Mouse (Mus musculus): ENCODE measurements around the gene Atrnl1.
A peak's percentile ranks its signal among the peaks of the same experiment; 100 is the strongest.
"Not testable (repeated sequence)": the region's sequence is repeated elsewhere in the genome, so short reads cannot be mapped to it uniquely, and the experiment has no call there.

Gene Atrnl1

DNA sequence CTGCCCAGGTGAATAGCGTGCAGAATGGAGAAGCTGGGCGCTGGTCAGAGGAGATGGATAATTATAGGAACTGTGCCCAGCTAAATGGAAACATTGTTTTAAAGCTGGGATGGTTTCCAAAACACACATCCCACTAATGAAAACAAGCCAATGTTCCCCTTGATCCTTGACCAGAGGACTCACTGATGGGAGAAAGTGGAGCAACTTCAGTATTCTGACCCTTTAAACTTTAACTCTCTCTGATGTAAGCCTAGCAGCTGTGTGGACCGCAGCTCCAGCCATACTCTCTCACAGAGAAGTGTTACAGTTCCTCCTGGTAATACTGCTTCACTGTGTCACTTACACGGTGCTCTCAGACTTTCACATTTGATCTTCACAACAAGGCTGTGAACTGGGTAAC, 432.7 kb downstream of the Atrnl1 start:
- no peak for DNase-seq (ENCODE audit: low spot score)

DNA sequence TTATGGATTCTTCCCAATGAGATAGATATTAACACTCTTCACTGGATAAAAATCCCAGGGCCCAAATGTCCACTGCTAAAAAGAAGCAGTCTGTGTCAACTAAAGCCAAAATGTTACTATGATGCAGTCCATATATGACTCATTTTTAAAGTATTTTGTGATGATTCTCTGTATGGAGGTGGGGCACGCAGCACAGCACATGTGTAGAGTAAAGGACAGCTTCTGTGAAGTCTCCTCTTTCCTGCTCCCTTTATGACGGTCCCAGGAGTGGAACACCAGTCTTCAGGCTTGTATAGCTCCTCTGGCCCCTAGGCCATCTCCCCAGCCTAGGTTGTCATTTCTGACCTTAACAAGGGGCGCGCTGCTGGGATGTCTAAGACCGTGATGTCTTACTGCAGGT, 434.0 kb downstream of the Atrnl1 start:
- no peak for DNase-seq (ENCODE audit: low spot score)

DNA sequence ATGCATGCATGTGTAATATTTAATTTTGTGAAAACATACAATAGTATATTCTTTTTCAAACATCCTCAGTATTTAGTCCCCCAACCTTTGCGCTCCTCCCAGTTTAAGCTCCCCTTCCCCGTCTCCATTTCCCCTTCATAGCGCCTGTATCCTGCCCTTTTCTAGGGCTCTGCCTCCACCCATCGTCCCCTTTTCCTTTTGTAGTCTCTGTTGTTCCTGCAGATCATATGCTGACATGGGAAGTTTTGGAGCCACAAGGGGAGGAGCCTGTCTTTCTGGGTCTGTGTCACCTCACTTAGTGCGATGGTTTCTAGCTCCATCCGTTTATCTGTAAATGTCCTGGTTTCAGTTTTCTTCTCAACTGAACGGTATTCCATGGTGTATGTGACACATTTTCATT, 435.8 kb downstream of the Atrnl1 start:
- DNase-seq (ENCODE audit: low spot score), result no peak

DNA sequence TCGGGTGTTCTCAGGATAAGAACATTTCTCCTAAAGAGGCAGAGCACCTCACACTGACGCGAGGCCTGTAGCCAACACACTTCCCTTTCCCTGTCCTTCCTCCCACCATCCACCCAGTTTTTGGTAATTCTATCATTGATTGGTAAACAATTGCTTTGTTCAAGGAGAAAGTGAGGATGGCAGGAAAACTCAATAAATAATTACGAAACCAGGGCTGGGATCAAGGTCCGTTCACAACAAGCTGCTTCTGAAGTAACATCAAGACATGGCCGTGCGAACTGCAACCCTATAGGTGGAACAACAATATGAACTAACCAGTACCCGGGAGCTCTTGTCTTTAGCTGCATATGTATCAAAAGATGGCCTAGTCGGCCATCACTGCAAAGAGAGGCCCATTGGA, 439.6 kb downstream of the Atrnl1 start:
- DNase-seq (ENCODE audit: low spot score), result not testable (repeated sequence)

DNA sequence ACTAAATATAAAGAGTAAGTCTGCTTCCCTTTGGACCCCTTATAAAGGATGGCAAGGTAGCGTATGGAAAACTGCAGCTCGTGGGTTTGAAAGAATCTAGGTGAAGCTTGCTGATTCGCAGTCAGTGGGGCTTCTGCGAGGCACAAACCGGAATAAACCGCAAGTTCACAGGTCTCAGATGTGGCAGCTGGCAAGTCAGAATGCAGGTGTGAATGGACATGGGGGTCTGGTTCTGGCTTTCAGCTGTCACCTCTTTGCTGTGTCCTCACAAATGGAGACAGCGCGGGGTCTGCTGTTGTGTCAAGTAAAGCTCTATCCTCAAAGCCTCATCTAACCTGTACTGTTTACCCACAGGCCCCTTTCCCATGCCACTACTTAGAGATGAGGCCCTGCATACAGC, 440.2 kb downstream of the Atrnl1 start:
- DNase-seq (ENCODE audit: low spot score), result no peak

DNA sequence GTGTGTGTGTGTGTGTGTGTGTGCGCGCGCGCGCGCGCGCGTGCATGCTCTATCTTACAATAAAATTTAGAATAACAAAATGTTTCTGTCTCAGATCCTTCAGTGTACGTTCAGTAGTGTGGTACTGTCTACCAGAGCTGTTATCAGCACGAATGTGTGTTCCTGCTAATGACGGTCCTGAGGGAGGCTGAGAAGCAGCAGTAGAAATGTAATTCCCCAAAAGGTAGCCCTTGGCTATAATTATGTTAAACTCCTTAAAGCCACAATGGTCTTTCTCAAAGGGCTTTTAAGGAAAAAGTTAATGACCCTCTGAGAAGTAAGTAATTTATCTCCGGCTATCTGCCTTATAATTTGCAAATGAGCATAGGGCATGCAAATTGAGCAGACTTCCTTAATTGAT, 441.1 kb downstream of the Atrnl1 start:
- DNase-seq (ENCODE audit: low spot score), result no peak

DNA sequence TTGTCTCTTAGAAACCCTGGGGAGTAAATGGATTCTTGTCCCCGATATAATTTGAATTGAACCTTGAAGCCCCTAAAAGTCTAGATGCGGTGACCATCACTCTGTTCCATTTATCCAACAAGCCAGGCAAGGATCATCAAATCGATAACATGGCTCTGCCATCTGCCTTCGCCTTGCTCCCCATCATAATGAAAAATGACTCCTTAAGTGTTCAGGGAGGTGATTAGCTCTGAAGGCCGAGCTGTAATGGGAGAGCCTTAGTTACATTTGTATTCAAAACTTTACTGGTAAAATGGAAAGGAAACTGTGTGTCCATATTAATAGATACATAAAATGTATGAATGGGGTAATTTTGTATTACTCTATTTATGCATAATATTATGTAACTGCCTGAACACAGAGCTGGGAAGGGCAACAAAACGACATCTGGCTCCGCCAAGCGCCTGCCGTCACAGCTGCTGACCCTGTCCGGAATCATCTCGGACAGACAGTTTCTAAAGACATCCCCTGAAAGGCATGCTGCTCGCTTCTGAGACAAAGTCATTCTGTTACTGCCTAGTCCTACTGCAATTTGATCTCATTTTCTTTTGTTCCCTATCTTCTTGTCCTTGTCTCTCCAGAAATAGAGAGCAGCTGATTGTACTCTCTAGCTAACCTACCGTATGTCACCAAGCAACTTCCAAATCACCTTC, 441.8 kb downstream of the Atrnl1 start:
- DNase-seq (ENCODE audit: low spot score), result no peak

DNA sequence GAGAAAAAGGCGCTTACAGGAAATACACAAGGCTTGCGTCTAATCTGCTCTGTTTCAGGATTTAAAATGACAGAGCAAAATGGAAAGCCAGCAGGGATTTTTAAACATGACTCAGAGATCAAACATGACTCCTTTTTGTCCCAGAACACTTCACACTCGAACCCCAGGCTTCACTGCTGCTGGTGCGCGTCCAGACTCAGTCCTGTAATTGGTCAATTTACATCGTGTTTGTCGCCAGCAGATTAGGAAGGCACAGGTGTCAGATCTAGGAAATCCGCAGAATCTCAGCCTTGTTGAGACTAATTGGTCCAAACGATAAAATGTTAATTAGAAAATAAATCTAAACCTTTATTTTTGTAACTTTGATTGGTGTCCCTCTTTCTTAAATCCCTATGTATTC, 448.9 kb downstream of the Atrnl1 start:
- no peak for DNase-seq (ENCODE audit: low spot score)

DNA sequence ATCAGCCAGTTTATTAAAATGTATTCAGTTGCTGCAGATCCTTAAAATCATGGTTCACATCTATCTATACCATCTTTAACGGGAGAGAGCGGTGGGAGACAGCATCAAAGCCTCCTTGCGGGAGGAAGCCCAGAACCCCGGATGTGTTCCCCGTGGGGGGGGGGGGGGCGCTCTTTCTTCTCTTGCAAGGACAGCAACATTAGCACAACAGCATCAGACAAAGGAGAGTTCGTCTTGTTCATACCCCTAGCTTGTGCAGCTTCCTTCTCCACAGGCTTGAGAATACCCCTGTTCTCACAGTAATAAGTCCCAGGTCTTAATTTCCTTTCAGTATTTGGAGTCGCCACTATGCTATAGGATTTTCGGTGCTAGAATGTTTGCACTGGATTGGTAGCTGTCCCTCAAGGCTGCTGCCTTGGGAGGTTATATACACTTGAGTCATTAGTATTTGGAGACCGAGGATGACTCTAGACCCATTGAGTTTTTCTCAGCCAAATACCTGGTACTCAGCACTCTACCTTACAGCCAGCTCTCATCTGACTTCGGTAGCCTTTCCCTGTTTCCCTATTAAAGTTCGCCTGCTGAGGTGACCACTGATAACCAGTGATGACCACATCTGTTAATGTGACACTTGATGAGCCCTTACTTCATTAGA, 449.5 kb downstream of the Atrnl1 start:
- no peak for DNase-seq (ENCODE audit: low spot score)

DNA sequence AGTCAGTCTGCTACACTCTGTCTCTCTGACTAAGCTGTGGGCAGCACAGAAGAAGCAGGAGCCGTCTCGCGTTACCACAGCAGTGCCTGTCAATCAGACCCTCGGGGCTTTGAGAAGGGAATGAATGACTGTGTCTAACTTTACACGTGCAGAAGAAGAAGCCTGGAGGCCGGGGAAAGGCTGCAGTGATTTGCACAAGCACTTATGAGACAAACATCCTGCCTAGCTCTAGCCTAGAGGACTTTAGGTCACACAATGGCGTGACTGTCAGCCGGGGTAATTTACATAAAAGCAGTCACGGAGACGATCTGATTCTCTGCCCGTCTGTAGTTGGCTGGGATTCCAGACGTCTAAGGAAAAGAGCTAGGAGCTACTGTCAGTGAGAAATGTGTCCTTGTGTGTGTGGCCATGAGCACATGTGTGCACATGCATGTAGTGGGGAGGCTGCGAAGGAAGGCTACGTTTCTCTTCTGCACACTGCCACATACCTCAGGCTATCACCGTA, 450.1 kb downstream of the Atrnl1 start:
- no peak for DNase-seq (ENCODE audit: low spot score)

DNA sequence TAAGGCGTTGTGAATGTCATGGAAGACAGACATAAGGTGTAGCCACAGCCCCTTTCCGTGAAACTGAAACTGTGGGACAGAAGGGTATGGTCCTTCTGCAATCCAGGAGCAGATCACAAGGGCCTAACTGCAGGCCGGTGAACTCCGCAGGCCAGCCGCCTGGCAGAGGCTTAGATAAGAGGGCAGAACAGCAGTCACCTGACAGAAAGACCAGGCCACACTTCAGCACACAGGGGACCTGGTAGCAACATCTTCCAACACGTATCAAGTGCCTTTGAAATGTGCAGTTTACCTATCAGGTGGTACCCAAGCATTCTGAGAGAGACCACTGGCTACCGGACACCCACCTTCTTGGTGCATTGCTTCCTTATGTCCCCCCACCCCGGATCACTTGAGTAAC, 451.1 kb downstream of the Atrnl1 start:
- no peak for DNase-seq (ENCODE audit: low spot score)

DNA sequence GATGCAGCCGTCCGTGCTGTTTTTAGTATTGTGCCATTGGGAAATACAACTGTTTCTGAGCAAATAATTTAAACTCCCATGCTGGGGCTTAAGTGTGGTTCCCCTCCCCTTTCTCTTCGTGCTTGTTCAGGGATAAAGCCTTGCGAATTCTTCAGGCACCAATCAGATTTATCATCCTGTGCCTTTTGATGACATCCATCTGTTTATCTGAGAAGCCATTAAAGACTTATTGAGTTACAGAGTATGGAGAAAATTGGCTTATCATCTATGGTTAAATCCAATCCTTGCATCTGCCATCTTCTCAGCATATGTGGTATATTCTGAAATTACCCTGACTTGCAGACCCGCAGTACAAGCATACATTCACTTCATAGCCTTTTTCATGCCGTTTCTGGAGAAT, 452.7 kb downstream of the Atrnl1 start:
- no peak for DNase-seq (ENCODE audit: low spot score)

DNA sequence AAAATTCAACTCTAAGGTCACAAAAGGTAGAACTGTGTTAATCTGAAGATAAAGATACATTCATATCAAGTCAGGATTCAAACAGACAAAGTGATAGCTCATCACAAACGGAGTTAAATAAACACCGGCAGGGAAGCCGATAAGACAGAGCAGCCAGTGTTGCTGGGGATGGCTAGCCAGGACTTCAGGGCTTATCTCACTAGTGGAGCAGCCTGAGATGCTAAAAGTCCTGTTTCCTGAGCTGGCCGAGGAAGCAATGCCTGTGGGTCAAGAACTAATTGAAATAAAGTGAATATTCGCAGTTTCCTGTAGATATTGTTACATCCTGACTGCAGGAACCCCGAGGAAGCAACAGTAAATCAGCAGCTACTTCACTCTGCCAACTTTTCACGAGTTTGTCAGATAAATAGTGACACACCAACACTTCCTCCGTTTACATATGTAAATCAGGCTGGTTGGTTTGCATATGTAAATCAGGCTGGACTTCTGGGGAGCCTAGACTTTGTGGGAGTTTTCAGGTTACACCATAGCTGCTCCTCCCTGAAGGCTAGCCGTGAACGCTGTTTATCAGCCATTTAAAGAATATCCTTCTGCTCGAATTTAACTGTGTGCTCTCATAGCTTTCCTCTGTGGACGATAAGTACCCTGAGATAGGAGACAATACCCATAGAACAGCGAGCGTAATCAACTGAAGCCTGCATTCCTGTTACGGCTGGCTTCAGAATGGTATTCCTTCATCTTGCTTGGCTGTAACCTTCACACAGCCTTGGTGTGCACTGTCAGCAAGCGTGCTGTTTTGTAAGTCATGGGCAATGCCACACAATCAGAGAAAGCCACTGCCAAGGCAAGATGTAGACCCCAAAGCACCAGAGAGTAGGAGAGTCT, 453.5 kb downstream of the Atrnl1 start:
- no peak for DNase-seq (ENCODE audit: low spot score)

DNA sequence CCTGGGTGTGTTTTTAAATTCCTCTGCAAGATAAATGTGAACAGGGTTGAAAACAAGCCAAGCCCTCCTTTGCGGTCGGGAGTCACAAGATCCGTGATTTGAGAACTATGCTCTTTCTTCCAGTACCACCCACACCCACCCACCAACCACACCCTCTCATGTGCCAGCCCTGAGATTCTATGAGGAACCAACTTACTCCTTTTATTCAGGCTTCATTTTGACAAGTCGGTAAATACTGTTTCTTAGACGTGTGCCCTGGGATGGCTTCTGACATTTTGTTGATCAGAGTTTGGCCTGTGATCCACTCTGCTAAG, 454.1 kb downstream of the Atrnl1 start:
- DNase-seq (ENCODE audit: low spot score), result peak; percentile 41

DNA sequence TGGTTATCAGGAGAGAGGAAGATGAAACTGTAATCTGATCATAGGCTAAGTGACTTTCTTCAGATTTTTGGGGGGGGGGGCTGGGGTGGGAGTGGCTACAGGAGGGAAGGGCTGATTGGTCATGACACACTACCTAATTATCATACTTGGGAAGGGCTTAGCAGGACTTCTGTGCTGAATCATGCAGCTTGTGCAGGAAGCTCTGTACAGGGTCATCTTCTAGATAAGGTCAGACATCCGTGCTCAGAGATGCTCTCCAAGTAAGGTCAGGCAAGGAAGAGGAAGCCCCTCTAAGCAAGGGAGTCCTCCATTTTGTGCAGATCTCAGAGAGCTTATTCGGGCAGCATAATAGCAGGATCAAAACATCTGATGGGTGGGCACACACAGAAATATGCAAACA, 454.7 kb downstream of the Atrnl1 start:
- DNase-seq (ENCODE audit: low spot score), result no peak

DNA sequence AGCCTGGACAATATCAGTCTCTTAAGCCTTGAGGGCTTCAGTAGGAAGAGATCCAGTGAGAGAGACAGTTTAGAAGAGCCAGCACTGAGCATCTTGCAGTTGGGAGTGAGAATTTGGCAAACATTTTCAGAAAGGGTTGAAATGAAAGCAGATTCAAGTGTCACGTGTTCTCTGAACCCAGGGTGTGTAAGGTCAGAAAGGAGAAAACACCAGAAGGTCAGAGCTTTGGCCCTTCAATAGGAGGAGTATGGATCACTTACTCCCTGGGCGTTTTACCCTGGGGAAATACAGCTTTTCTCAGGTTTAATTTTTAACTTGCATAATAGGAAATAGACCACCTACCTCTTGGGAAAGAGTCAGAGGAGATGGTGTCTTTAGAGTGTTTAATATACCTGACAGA, 457.3 kb downstream of the Atrnl1 start:
- DNase-seq (ENCODE audit: low spot score), result no peak

DNA sequence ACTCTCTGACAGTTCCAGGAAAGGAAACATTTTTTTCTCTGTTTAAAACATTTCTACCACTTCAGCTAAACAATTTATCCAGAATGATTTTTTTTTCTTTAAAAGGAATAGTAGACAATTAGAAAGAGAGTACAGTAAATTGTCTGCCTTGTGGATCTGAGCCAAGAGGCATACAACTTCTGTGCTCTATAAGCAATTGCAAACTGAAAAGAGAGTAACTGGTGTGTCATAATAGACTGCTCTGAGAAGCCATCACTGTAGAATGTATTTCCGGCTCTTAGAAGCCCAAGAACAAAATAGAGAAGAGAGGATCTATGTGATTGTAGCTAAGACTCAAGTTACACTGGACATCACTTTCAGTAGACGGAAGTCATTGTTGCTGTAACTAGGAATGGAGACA, 458.1 kb downstream of the Atrnl1 start:
- no peak for DNase-seq (ENCODE audit: low spot score)

DNA sequence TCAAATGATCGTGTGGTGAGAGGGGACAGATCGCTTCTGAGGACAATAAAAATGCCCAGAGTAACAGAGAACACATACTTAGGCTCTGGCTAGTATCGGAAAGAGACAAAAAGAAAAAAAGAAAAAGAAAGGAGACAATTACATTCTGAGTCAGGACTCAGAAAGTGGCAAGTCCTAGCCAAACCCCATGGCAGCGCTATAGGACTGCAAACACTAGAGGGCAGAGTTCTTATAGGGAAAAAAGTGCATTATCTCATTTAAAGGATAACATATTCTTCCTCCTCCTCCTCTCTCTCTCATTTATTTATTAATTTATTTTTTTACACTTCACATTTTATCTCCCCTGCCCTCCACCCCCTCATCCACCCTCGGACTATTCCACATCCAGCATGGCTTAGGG, 461.6 kb downstream of the Atrnl1 start:
- no peak for DNase-seq (ENCODE audit: low spot score)

DNA sequence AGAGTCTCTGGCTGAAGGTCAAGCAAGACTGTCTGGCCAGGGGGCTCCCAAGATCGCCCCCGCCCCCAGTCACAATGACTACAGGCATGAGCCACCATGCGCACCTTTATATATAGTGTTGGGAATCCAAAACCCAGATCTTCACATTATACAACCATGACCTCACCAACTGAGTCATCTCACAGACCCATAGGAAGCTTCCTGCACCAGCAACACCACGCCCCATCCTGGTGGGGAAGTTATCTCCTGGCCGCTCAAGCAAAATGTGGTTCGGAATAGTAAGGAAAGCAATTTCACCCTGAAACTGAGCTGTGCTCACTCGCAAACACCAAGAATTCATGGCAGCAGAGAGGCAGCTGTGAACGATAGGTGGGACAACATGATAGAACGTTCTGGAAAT, 462.0 kb downstream of the Atrnl1 start:
- DNase-seq (ENCODE audit: low spot score), result no peak

DNA sequence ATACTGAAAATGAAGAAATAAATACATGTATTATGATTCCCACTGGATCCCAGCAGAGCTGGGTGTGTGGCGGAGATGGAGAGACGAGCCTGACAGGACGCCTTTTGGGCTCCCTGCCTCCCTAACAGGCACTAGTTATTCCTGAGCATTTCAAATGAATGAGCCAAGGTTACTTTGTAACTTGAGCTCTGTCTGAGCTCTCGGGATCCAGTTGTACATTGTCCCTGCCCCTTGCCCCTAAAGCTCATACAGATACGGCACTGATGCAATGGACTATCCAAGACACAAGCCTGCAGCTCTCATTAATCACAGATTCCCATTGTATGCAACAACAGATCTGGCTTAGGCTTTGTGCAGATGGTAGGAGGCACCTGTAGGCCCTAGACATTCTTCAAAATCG, 464.4 kb downstream of the Atrnl1 start:
- DNase-seq (ENCODE audit: low spot score), result no peak

DNA sequence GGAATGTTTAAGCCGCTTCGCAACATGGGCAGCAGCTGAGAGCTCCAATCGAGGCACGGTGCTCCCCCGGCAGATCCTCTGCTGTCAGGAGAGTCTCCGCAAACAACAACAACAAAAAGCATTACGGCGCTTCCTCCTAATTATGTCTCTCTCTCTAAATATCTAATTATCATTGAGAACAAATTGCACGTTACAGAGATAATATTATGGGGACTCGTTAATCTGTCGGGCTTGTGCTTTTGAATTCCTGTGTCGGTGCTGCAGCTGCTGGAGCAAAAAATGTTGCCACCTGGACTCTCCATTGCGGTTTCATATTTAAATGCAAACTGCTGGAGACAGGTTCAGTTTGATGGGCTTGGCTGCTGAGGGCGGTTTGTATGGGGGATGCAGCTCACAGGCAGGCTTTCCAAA, 466.1 kb downstream of the Atrnl1 start:
- DNase-seq (ENCODE audit: low spot score), result no peak

DNA sequence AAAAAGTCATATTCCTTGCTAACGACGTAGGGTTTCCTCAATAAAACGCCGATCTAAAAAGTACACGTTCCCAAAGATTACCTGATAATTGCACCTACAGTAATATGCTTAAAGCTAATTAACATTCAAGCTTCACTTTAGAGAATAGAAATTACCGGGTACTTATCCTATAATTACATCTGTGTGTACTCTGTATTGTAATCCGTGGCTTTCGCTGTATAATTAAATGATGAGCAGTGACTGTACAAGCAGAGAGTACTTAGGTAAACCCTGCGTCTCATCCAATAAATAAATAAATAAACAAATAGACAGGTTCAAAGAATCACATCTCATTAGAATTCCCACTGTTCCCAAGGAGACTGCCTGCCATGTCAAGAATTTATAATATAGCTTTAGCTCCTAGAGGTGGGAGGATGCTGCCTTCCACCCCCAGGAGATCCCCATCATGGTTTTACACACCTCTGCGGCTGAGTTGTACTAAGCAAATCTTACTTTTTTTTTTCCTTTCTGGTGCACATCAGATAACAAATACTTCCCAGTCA, 466.8 kb downstream of the Atrnl1 start:
- no peak for DNase-seq (ENCODE audit: low spot score)

DNA sequence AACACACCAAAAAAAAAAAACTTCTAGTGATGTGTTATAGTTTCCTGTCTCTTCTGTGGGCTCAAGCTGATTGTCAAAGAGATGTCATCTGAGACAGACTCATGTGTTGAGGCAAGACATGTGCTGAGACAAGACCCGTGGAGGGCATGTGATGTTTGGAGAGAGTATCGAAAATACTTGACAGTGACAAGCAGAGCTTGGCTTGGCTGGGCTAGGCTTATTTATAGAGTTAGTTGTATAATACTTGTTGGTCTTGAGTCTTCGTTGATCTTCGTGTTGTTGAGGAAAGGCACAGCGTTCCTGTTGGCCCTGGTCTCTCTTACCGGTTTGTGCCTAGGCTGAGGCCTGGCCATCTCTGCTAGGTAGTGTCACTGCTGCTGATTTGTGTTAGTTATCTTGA, 469.3 kb downstream of the Atrnl1 start:
- DNase-seq (ENCODE audit: low spot score), result no peak
